Mouse (Mus musculus) adrenal gland, postnatal 10 days (tissue): ENCODE measurements around the gene Trpt1. TPM values are rescaled to one million over a fixed set of nuclear protein-coding genes. Genes with fewer than 3 reads are reported as not detected.
A peak's percentile ranks its signal among the peaks of the same experiment; 100 is the strongest.

Experiments
- DNase-seq: peaks from one replicate; pipeline ENCODE4 v3.0.0; 2021; ENCODE audit warnings: mixed read lengths
- total RNA-seq, 2 experiments: library from RNA; stranded (reverse); gene quantifications; 2 replicates each; pipeline ENCODE4 v1.2.3; 2021

Trpt1 gene
- total RNA-seq, 2 experiments from 2014 or later = 13.3 to 21.3 TPM

GRCm38 (mm10) chr19:6993011-6993770, 2.7 kb upstream of the Trpt1 start:
- peak; percentile 6 for DNase-seq

GRCm38 (mm10) chr19:6994002-6994401, 1.9 kb upstream of the Trpt1 start:
- DNase-seq = no peak

- no peak for DNase-seq
These were observed 1.4 kb upstream of the Trpt1 start for GRCm38 (mm10) chr19:6994489-6994888.

- DNase-seq = peak; percentile 52
These were observed 508 bp upstream of the Trpt1 start for GRCm38 (mm10) chr19:6995255-6995991.

GRCm38 (mm10) chr19:6997721-6998290, 1.9 kb downstream of the Trpt1 start:
- DNase-seq = no peak

- peak; percentile 5 for DNase-seq
These were observed 3.6 kb downstream of the Trpt1 start for GRCm38 (mm10) chr19:6999360-7000063.

- no peak for DNase-seq
These were observed 11.1 kb downstream of the Trpt1 start for GRCm38 (mm10) chr19:7006892-7007593.

- no peak for DNase-seq
These were observed 16.5 kb downstream of the Trpt1 start for GRCm38 (mm10) chr19:7012426-7012825.

- no peak for DNase-seq
These were observed 18.1 kb downstream of the Trpt1 start for GRCm38 (mm10) chr19:7013984-7014383.

GRCm38 (mm10) chr19:7014481-7015135, 18.7 kb downstream of the Trpt1 start:
- DNase-seq = peak; percentile 10

GRCm38 (mm10) chr19:7017541-7018457, 21.9 kb downstream of the Trpt1 start:
- DNase-seq = peak; percentile 8

GRCm38 (mm10) chr19:7018546-7018945, 22.6 kb downstream of the Trpt1 start:
- peak; percentile 7 for DNase-seq

- peak; percentile 38 for DNase-seq
These were observed 23.3 kb downstream of the Trpt1 start, which contains the start of gene Fermt3 for GRCm38 (mm10) chr19:7019191-7019590. Gene Fermt3, minus strand, starts transcription at chr19:7019469.

- DNase-seq = peak; percentile 77
These were observed 24.3 kb downstream of the Trpt1 start for GRCm38 (mm10) chr19:7020224-7020641.

- no peak for DNase-seq
These were observed 33.6 kb downstream of the Trpt1 start for GRCm38 (mm10) chr19:7029531-7029930.

GRCm38 (mm10) chr19:7034006-7034405, 38.1 kb downstream of the Trpt1 start:
- DNase-seq = no peak

GRCm38 (mm10) chr19:7039088-7039720, 43.3 kb downstream of the Trpt1 start:
- peak; percentile 71 for DNase-seq

- peak; percentile 98 for DNase-seq
These were observed 44.1 kb downstream of the Trpt1 start, which contains the start of gene Stip1 for GRCm38 (mm10) chr19:7039841-7040636. Gene Stip1, minus strand, starts transcription at chr19:7039967.
